ENCODE assay signal across 8 mouse cellular contexts in genomic region chr8:75083846-75084245, GRCm38 (mm10). TPM values are rescaled to one million over a fixed set of nuclear protein-coding genes. Genes with fewer than 3 reads are reported as not detected.
A peak's percentile ranks its signal among the peaks of the same experiment; 100 is the strongest.
DNase-seq lines count a peak whose midpoint lies in the region; ATAC-seq lines count a peak whose summit lies in the region.

No protein-coding gene starts in this region.

- no peak overlapping the region for H3K27ac ChIP-seq in forebrain, embryonic 11.5 days (ENCODE audit: low read depth, low read length)
- peak overlapping the region; percentile 37 for H3K27ac ChIP-seq in heart, embryonic 16.5 days (ENCODE audit: low read length)
- H3K27ac ChIP-seq in liver, embryonic 15.5 days (replicated peaks): peak overlapping the region; percentile 87
- H3K27ac ChIP-seq in neural tube, embryonic 12.5 days: no peak overlapping the region

- H3K36me3 ChIP-seq in forebrain, embryonic 11.5 days (ENCODE audit: control insufficient read depth, insufficient read depth, low read length): no peaks in the 10 kb centered on the region
- no peaks in the 10 kb centered on the region for H3K36me3 ChIP-seq in heart, embryonic 16.5 days (ENCODE audit: control insufficient read depth, insufficient read depth)
- H3K36me3 ChIP-seq in liver, embryonic 15.5 days (replicated peaks): no peaks in the 10 kb centered on the region
- no peaks in the 10 kb centered on the region for H3K36me3 ChIP-seq in neural tube, embryonic 12.5 days

- H3K4me3 ChIP-seq in forebrain, embryonic 11.5 days (ENCODE audit: low read depth, low read length): no peak overlapping the region
- H3K4me3 ChIP-seq in heart, embryonic 16.5 days (ENCODE audit: low read length): peak overlapping the region; percentile 45
- H3K4me3 ChIP-seq in liver, embryonic 15.5 days (replicated peaks): peak overlapping the region; percentile 55
- H3K4me3 ChIP-seq in neural tube, embryonic 12.5 days: peak overlapping the region; percentile 11; the same call in 1 of the 2 replicates

- no peaks in the 10 kb centered on the region for H3K9me3 ChIP-seq in forebrain, embryonic 11.5 days (ENCODE audit: control insufficient read depth, low read length)
- no peaks in the 10 kb centered on the region for H3K9me3 ChIP-seq in heart, embryonic 16.5 days (replicated peaks; ENCODE audit: control insufficient read depth, low read length)
- no peaks in the 10 kb centered on the region for H3K9me3 ChIP-seq in liver, embryonic 15.5 days (replicated peaks)
- H3K9me3 ChIP-seq in neural tube, embryonic 12.5 days: no peaks in the 10 kb centered on the region

- no peak overlapping the region for H3K9ac ChIP-seq in forebrain, embryonic 11.5 days (ENCODE audit: low read length)
- peak overlapping the region; percentile 51; the same call in 1 of the 2 replicates for H3K9ac ChIP-seq in heart, embryonic 16.5 days (ENCODE audit: low read length)
- peak overlapping the region; percentile 54 for H3K9ac ChIP-seq in liver, embryonic 15.5 days
- peak overlapping the region; percentile 21; the same call in 1 of the 2 replicates for H3K9ac ChIP-seq in neural tube, embryonic 12.5 days

- H3K4me2 ChIP-seq in forebrain, embryonic 11.5 days (ENCODE audit: low read depth, low read length, severe bottlenecking): peak overlapping the region; percentile 40; the same call in 1 of the 2 replicates
- H3K4me2 ChIP-seq in heart, embryonic 16.5 days (ENCODE audit: low read depth, low read length): peak overlapping the region; percentile 69
- H3K4me2 ChIP-seq in liver, embryonic 15.5 days: peak overlapping the region; percentile 71
- H3K4me2 ChIP-seq in neural tube, embryonic 12.5 days (replicated peaks): peak overlapping the region; percentile 51

- no peaks in the 10 kb centered on the region for H3K27me3 ChIP-seq in forebrain, embryonic 11.5 days (ENCODE audit: control insufficient read depth, insufficient read depth, low read length)
- H3K27me3 ChIP-seq in heart, embryonic 16.5 days (ENCODE audit: control insufficient read depth, insufficient read depth, low read length): no peaks in the 10 kb centered on the region
- H3K27me3 ChIP-seq in liver, embryonic 15.5 days: peaks cover 14% of the 10 kb centered on the region; the same call in 1 of the 2 replicates
- H3K27me3 ChIP-seq in neural tube, embryonic 12.5 days (replicated peaks): no peaks in the 10 kb centered on the region

- no peaks in the 10 kb centered on the region for H3K4me1 ChIP-seq in forebrain, embryonic 11.5 days (replicated peaks; ENCODE audit: control insufficient read depth, insufficient read depth, low read length)
- H3K4me1 ChIP-seq in heart, embryonic 16.5 days (ENCODE audit: control insufficient read depth, insufficient read depth, low read length): peaks cover 6% of the 10 kb centered on the region
- peaks cover 64% of the 10 kb centered on the region for H3K4me1 ChIP-seq in liver, embryonic 15.5 days (replicated peaks)
- peaks cover 5% of the 10 kb centered on the region for H3K4me1 ChIP-seq in neural tube, embryonic 12.5 days

- WGBS in forebrain, embryonic 11.5 days: 7% methylated on average over 16 of the region's 17 CpGs
- 4% methylated on average over 17 of the region's 17 CpGs for WGBS in heart, embryonic 16.5 days
- 3% methylated on average over 17 of the region's 17 CpGs for WGBS in liver, embryonic 15.5 days (ENCODE audit: insufficient replicate concordance)
- WGBS in neural tube, embryonic 12.5 days: 9% methylated on average over 17 of the region's 17 CpGs

- peak; percentile 79 for ATAC-seq in CD4-positive, CD25-positive, alpha-beta regulatory T cell, adult 4 months
- ATAC-seq in forebrain, embryonic 11.5 days (replicated peaks; ENCODE audit: low FRiP score): peak; percentile 94
- ATAC-seq in heart, embryonic 16.5 days (replicated peaks; ENCODE audit: extremely low read depth, insufficient read depth, low FRiP score): peak; percentile 95
- peak; percentile 94 for ATAC-seq in liver, embryonic 15.5 days (ENCODE audit: insufficient read depth)
- peak; percentile 92 for ATAC-seq in neural tube, embryonic 12.5 days (ENCODE audit: low FRiP score, low read depth)

- peak; percentile 92 for DNase-seq in c-Kit-positive CD71-positive TER-119-negative erythroid progenitor cells, embryonic 14.5 days (ENCODE audit: low read depth)
- peak; percentile 93 for DNase-seq in forebrain, embryonic 11.5 days (ENCODE audit: low spot score)
- DNase-seq in kidney, postnatal 36 days: peak; percentile 97 to 98
- peak; percentile 78 for DNase-seq in telencephalon, adult 2 months (ENCODE audit: low read depth, low spot score)

RNA-seq across cellular contexts. Expression of gene Hmox1, which starts 9.6 kb away (rescaled TPM):
- 10 to 100 TPM in 1 of 2 experiments, 1 to 10 TPM in 1; 3.9 to 13.8 TPM for polyA plus RNA-seq in CD4-positive, CD25-positive, alpha-beta regulatory T cell, adult 4 months (2017; shearing (Covaris generic))
- 9.1 and 9.6 TPM in 2 replicates for polyA plus RNA-seq in forebrain, embryonic 11.5 days (2014; fragmentation: Nextera tagmentation; extraction: Ambion mirVana)
- polyA plus RNA-seq in heart, embryonic 16.5 days (2015; fragmentation: Nextera tagmentation; extraction: Ambion mirVana): 16.8 and 17.6 TPM in 2 replicates
- 151 and 170 TPM in 2 replicates for polyA plus RNA-seq in liver, embryonic 15.5 days (2015; fragmentation: Nextera tagmentation; extraction: Ambion mirVana)
- 14.0 and 15.1 TPM in 2 replicates for polyA plus RNA-seq in neural tube, embryonic 12.5 days (2016; fragmentation: Nextera tagmentation; extraction: Ambion mirVana)

RNA-seq across cellular contexts. Expression of gene Mcm5, which starts 25.5 kb away (rescaled TPM):
- 10 to 100 TPM; 32.9 to 59.3 TPM for polyA plus RNA-seq in CD4-positive, CD25-positive, alpha-beta regulatory T cell, adult 4 months (2017; shearing (Covaris generic))
- polyA plus RNA-seq in forebrain, embryonic 11.5 days (2014; fragmentation: Nextera tagmentation; extraction: Ambion mirVana): 249 and 272 TPM in 2 replicates
- polyA plus RNA-seq in heart, embryonic 16.5 days (2015; fragmentation: Nextera tagmentation; extraction: Ambion mirVana): 82.3 and 87.9 TPM in 2 replicates
- polyA plus RNA-seq in liver, embryonic 15.5 days (2015; fragmentation: Nextera tagmentation; extraction: Ambion mirVana): 154 and 161 TPM in 2 replicates
- 109 and 112 TPM in 2 replicates for polyA plus RNA-seq in neural tube, embryonic 12.5 days (2016; fragmentation: Nextera tagmentation; extraction: Ambion mirVana)

RNA-seq across cellular contexts. Expression of gene Tom1, which starts 50.3 kb away (rescaled TPM):
- 10 to 100 TPM; 14.1 to 14.6 TPM for polyA plus RNA-seq in CD4-positive, CD25-positive, alpha-beta regulatory T cell, adult 4 months (2017; shearing (Covaris generic))
- polyA plus RNA-seq in forebrain, embryonic 11.5 days (2014; fragmentation: Nextera tagmentation; extraction: Ambion mirVana): 23.1 and 25.3 TPM in 2 replicates
- polyA plus RNA-seq in heart, embryonic 16.5 days (2015; fragmentation: Nextera tagmentation; extraction: Ambion mirVana): 42.3 and 51.6 TPM in 2 replicates
- polyA plus RNA-seq in liver, embryonic 15.5 days (2015; fragmentation: Nextera tagmentation; extraction: Ambion mirVana): 13.2 and 14.8 TPM in 2 replicates
- polyA plus RNA-seq in neural tube, embryonic 12.5 days (2016; fragmentation: Nextera tagmentation; extraction: Ambion mirVana): 32.1 and 32.7 TPM in 2 replicates

Comparison
In these comparisons a context has a peak if more than half of its experiments do, and no peak if none do; other contexts are left out.
1. H3K27ac ChIP-seq: peak in heart, embryonic 16.5 days (single experiment) and liver, embryonic 15.5 days (single experiment); none in forebrain, embryonic 11.5 days (single experiment) and neural tube, embryonic 12.5 days (single experiment).
2. Peak in every context shown above with its lines, with median percentiles within 50 percentile points of each other: ATAC-seq, DNase-seq and H3K4me2 ChIP-seq.